Mouse (Mus musculus): ENCODE measurements around the gene Lrp1. TPM values are rescaled to one million over a fixed set of nuclear protein-coding genes. Genes with fewer than 3 reads are reported as not detected.
A peak's percentile ranks its signal among the peaks of the same experiment; 100 is the strongest.

Lrp1 gene
- total RNA-seq, 2 experiments from 2014 or later: 341 to 357 TPM

- no peak for DNase-seq (ENCODE audit: extremely low spot score in 1 of 2, low spot score in 2 of 2)
- TF ChIP-seq CTCF (IDR thresholded peaks at IDR 0.05): no peak
- no peak overlapping the region for H3K4me3 ChIP-seq
- intact Hi-C loops (cut with DNase I): no loop called here
- H3K27ac ChIP-seq: no peak overlapping the region
Measured at GRCm38 (mm10) chr10:127496156-127496555, 124.8 kb downstream of the Lrp1 start.

GRCm38 (mm10) chr10:127492118-127492517 is 128.8 kb downstream of the Lrp1 start:
- no peak overlapping the region for H3K4me3 ChIP-seq
- TF ChIP-seq CTCF (IDR thresholded peaks at IDR 0.05): no peak
- H3K27ac ChIP-seq: no peak overlapping the region
- intact Hi-C loops (cut with DNase I): no loop called here
- no peak for DNase-seq (ENCODE audit: extremely low spot score in 1 of 2, low spot score in 2 of 2)

GRCm38 (mm10) chr10:127491128-127491512 is 129.8 kb downstream of the Lrp1 start:
- Histone ChIP-seq H3K27ac (no peak overlapping the region; the same call in 1 of the 2 replicates), H3K4me3 (no peak overlapping the region)
- intact Hi-C loops (cut with DNase I): no loop called here
- DNase-seq (ENCODE audit: extremely low spot score in 1 of 2, low spot score in 2 of 2): no peak
- TF ChIP-seq CTCF (IDR thresholded peaks at IDR 0.05): no peak

- no peak for TF ChIP-seq CTCF (IDR thresholded peaks at IDR 0.05)
- H3K27ac ChIP-seq: peak overlapping the region; percentile 49
- intact Hi-C loops (cut with DNase I): no loop called here
- DNase-seq (ENCODE audit: extremely low spot score in 1 of 2, low spot score in 2 of 2): no peak
- no peak overlapping the region for H3K4me3 ChIP-seq
Measured at GRCm38 (mm10) chr10:127490160-127491127, 130.5 kb downstream of the Lrp1 start.

- TF ChIP-seq CTCF (IDR thresholded peaks at IDR 0.05): no peak
- intact Hi-C loops (cut with DNase I): no loop called here
- H3K27ac ChIP-seq: no peak overlapping the region
- H3K4me3 ChIP-seq: no peak overlapping the region
- DNase-seq (ENCODE audit: extremely low spot score in 1 of 2, low spot score in 2 of 2): no peak
Measured at GRCm38 (mm10) chr10:127488856-127489255, 132.1 kb downstream of the Lrp1 start.

Other genes with a start within 250 kb of the Lrp1 start
- gene R3hdm2, start 240.8 kb downstream of the Lrp1 start, total RNA-seq (2021): 100 to 1,000 TPM; 365 to 382 TPM
- gene Stac3, start 119.5 kb downstream of the Lrp1 start, total RNA-seq (2021): 1 to 10 TPM; 2.6 to 9.9 TPM
- gene Ndufa4l2, start 106.2 kb downstream of the Lrp1 start, total RNA-seq (2021): 1 to 10 TPM; 4.2 to 5.6 TPM
- gene Shmt2, start 98.7 kb downstream of the Lrp1 start, total RNA-seq (2021): 10 to 100 TPM; 24.1 to 26.0 TPM
- gene Nxph4, start 86.6 kb downstream of the Lrp1 start, total RNA-seq (2021): 1 to 10 TPM; 5.4 to 5.5 TPM
- gene Stat6, start 21.8 kb upstream of the Lrp1 start, total RNA-seq (2021): 10 to 100 TPM; 11.4 to 12.9 TPM
- 1 to 10 TPM; 4.1 to 4.7 TPM for gene Nemp1, start 45.8 kb upstream of the Lrp1 start, total RNA-seq (2021)
- gene Nab2, start 47.4 kb upstream of the Lrp1 start, total RNA-seq (2021): 10 to 100 TPM; 44.9 to 67.4 TPM
- gene Myo1a, start 84.0 kb upstream of the Lrp1 start, total RNA-seq (2021): 1 to 10 TPM; 1.2 to 1.4 TPM
- gene Tac2, start 103.3 kb upstream of the Lrp1 start, total RNA-seq (2021): 10 to 100 TPM; 13.9 to 14.9 TPM
- gene Zbtb39, start 118.4 kb upstream of the Lrp1 start, total RNA-seq (2021): 10 to 100 TPM in 1 of 2 experiments, 1 to 10 TPM in 1; 9.8 to 10.3 TPM
- gene Gpr182, start 130.6 kb upstream of the Lrp1 start, total RNA-seq (2021): 1 to 10 TPM; 1.5 to 2.8 TPM
- under 1 TPM; 0.23 to 0.28 TPM for gene Rdh1, start 138.6 kb upstream of the Lrp1 start, total RNA-seq (2021)
- not detected for gene Rdh16f1, start 138.6 kb upstream of the Lrp1 start, total RNA-seq (2021)
- gene Rdh9, start 155.2 kb upstream of the Lrp1 start, total RNA-seq (2021): under 1 TPM; 0.54 to 0.58 TPM
- under 1 TPM; 0.20 to 0.28 TPM for gene Rdh16, start 180.0 kb upstream of the Lrp1 start, total RNA-seq (2021)
- not detected for gene Rdh19, start 228.8 kb upstream of the Lrp1 start, total RNA-seq (2021)
- not detected for gene Rdh16f2, start 245.3 kb upstream of the Lrp1 start, total RNA-seq (2021)